In the genomic region with DNA sequence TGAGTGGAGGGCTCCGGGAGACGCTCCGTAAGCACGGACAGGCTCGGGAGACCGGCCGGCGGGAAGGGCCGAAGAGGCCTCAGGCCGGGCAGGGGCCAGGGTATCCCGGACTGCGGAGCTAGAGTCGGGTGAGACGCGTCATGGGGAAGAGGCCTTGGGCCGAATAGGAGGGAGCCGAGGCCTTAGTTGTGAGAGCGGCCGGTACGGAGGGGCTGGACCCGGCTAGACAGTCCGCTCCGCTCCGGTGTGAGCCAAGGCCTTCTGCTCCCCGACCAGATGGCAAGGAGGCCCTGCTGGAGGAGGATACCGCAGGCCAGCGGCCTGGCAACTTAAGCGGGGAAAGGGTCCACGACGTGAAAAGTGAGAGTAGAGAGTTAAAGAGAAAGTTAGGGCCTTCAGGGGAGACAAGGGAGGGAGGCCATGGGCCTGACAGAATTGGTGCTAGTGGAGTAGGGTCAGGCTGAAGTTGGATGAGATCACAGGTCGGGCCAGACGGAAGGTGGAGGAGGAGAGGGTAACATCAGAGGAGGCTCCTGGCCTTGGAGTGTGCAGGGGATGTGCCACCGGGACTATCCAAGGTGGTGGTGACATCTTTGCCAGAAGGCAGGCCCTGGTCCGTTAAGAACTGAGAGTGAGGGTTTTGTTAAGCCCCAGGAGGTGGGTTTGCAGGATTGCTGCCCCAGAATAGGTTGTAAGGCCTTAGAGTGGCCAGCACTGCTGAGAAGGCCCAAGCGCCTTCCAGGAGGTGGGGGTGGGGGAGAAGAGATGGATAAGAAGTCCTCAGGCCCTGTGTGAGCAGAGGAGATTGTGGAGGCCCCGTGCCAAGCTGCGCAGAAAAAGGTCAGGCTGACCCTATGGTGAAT, we compare ENCODE assay signal across 8 mouse cellular contexts. TPM values are rescaled to one million over a fixed set of nuclear protein-coding genes. Genes with fewer than 3 reads are reported as not detected.
A peak's percentile ranks its signal among the peaks of the same experiment; 100 is the strongest.
DNase-seq lines count a peak whose midpoint lies in the region; ATAC-seq and TF ChIP-seq lines count a peak whose summit lies in the region.

No protein-coding gene starts in this region.

- no peak for TF ChIP-seq POLR2A in brain, embryonic 14.5 days (IDR thresholded peaks at IDR 0.05; ENCODE audit: borderline replicate concordance, extremely low read depth, insufficient read depth, insufficient read length, poor library complexity, severe bottlenecking)

- no peak for TF ChIP-seq CTCF in brain, embryonic 14.5 days (IDR thresholded peaks at IDR 0.05; ENCODE audit: borderline replicate concordance, extremely low read depth, insufficient read depth, insufficient read length)

- DNase-seq in layer of hippocampus, adult 11-12 months (ENCODE audit: low spot score) = peak; percentile 25
- no peak for DNase-seq in layer of hippocampus, adult 9-10 months (ENCODE audit: low spot score)
- DNase-seq in brain, embryonic 14.5 days (ENCODE audit: low read depth) = peak; percentile 51
- peak; percentile 9 for DNase-seq in heart, postnatal 25 days (ENCODE audit: low spot score)
- DNase-seq in layer of hippocampus, adult 9-11 months = peak; percentile 20
- DNase-seq in spleen, postnatal 4 days (ENCODE audit: low spot score in 2 of 2) = peak; percentile 56 to 83

- ATAC-seq in erythroid progenitor cell, adult 5-6 weeks (replicated peaks; ENCODE audit: low FRiP score, poor library complexity, severe bottlenecking) = peak; percentile 28
- peak; percentile 30 for ATAC-seq in megakaryocyte, adult 5-6 weeks (ENCODE audit: poor library complexity, severe bottlenecking)

- intact Hi-C loops in heart, postnatal 25 days (cut with DNase I) = no loop called here

RNA-seq across cellular contexts. Expression of gene Lrrc41, which starts 1.5 kb away (rescaled TPM):
- polyA plus RNA-seq in brain, embryonic 14.5 days (2012; rRNA removed) = 59.2 and 59.6 TPM in 2 replicates
- 8.3 and 9.2 TPM in 2 replicates for total RNA-seq in erythroid progenitor cell, adult 5-6 weeks (2015; ENCODE audit: low replicate concordance)
- 5.4 and 11.9 TPM in 2 replicates for total RNA-seq in erythroid progenitor cell, adult 5-6 weeks (2017; ENCODE audit: low replicate concordance)
- 10 to 100 TPM; 24.6 to 29.4 TPM for total RNA-seq in heart, postnatal 25 days (2021)
- 14.3 and 15.1 TPM in 2 replicates for total RNA-seq in megakaryocyte, adult 5-6 weeks (2015)
- total RNA-seq in megakaryocyte, adult 5-6 weeks (2017) = 9.9 and 16.3 TPM in 2 replicates

RNA-seq across cellular contexts. Expression of gene Uqcrh, which starts 1.7 kb away (rescaled TPM):
- polyA plus RNA-seq in brain, embryonic 14.5 days (2012; rRNA removed) = 362 and 404 TPM in 2 replicates
- total RNA-seq in erythroid progenitor cell, adult 5-6 weeks (2015; ENCODE audit: low replicate concordance) = 302 and 380 TPM in 2 replicates
- 113 and 237 TPM in 2 replicates for total RNA-seq in erythroid progenitor cell, adult 5-6 weeks (2017; ENCODE audit: low replicate concordance)
- 1,000 to 10,000 TPM; 1,988 to 2,066 TPM for total RNA-seq in heart, postnatal 25 days (2021)
- 465 and 482 TPM in 2 replicates for total RNA-seq in megakaryocyte, adult 5-6 weeks (2015)
- total RNA-seq in megakaryocyte, adult 5-6 weeks (2017) = 334 and 347 TPM in 2 replicates

RNA-seq across cellular contexts. Expression of gene Nsun4, which starts 22.9 kb away (rescaled TPM):
- polyA plus RNA-seq in brain, embryonic 14.5 days (2012; rRNA removed) = 8.1 and 8.2 TPM in 2 replicates
- total RNA-seq in erythroid progenitor cell, adult 5-6 weeks (2015; ENCODE audit: low replicate concordance) = 0.84 and 3.6 TPM in 2 replicates
- total RNA-seq in erythroid progenitor cell, adult 5-6 weeks (2017; ENCODE audit: low replicate concordance) = 1.4 and 2.1 TPM in 2 replicates
- total RNA-seq in heart, postnatal 25 days (2021) = 10 to 100 TPM; 24.5 to 27.9 TPM
- total RNA-seq in megakaryocyte, adult 5-6 weeks (2015) = 9.6 and 10.4 TPM in 2 replicates
- total RNA-seq in megakaryocyte, adult 5-6 weeks (2017) = 7.9 and 14.0 TPM in 2 replicates

RNA-seq across cellular contexts. Expression of gene Rad54l, which starts 46.9 kb away (rescaled TPM):
- polyA plus RNA-seq in brain, embryonic 14.5 days (2012; rRNA removed) = 8.1 and 13.1 TPM in 2 replicates
- total RNA-seq in erythroid progenitor cell, adult 5-6 weeks (2015; ENCODE audit: low replicate concordance) = 40.2 and 41.8 TPM in 2 replicates
- 25.8 and 51.3 TPM in 2 replicates for total RNA-seq in erythroid progenitor cell, adult 5-6 weeks (2017; ENCODE audit: low replicate concordance)
- under 1 TPM; 0.29 to 0.53 TPM for total RNA-seq in heart, postnatal 25 days (2021)
- 16.6 and 18.7 TPM in 2 replicates for total RNA-seq in megakaryocyte, adult 5-6 weeks (2015)
- total RNA-seq in megakaryocyte, adult 5-6 weeks (2017) = 15.4 and 19.1 TPM in 2 replicates

RNA-seq across cellular contexts. Expression of gene Pomgnt1, which starts 47.0 kb away (rescaled TPM):
- polyA plus RNA-seq in brain, embryonic 14.5 days (2012; rRNA removed) = 73.2 and 79.8 TPM in 2 replicates
- 1.4 TPM in 1 of 2 replicates, not detected in the other for total RNA-seq in erythroid progenitor cell, adult 5-6 weeks (2015; ENCODE audit: low replicate concordance)
- 1.0 and 2.6 TPM in 2 replicates for total RNA-seq in erythroid progenitor cell, adult 5-6 weeks (2017; ENCODE audit: low replicate concordance)
- total RNA-seq in heart, postnatal 25 days (2021) = 10 to 100 TPM; 61.8 to 62.7 TPM
- 3.3 and 6.7 TPM in 2 replicates for total RNA-seq in megakaryocyte, adult 5-6 weeks (2015)
- total RNA-seq in megakaryocyte, adult 5-6 weeks (2017) = 7.3 and 9.3 TPM in 2 replicates

Comparison
In these comparisons a context has a peak if more than half of its experiments do, and no peak if none do; other contexts are left out.
1. RNA of gene Uqcrh, which starts 1.7 kb away (total RNA-seq): 1,988 to 2,066 TPM in heart, postnatal 25 days; 334 to 482 TPM in megakaryocyte, adult 5-6 weeks and 113 to 380 TPM in erythroid progenitor cell, adult 5-6 weeks; every median in the first group is over 4 times any median in the second.